Mouse (Mus musculus) CH12.LX (cell line): ENCODE results near the gene Rbm14. TPM values are rescaled to one million over a fixed set of nuclear protein-coding genes. Genes with fewer than 3 reads are reported as not detected.
A peak's percentile ranks its signal among the peaks of the same experiment; 100 is the strongest.

Experiments
- DNase-seq: peaks from one replicate; pipeline ENCODE4 v3.0.0-alpha.2; 2013; ENCODE audit errors: extremely low read depth
- H3K27ac ChIP-seq: 2 replicates; pipeline ENCODE4 v1.5.1; 2012; ENCODE audit warnings: low read depth, mild to moderate bottlenecking, control low read depth, moderate library complexity; ENCODE audit not compliant: insufficient read depth
- H3K27me3 ChIP-seq: replicated peaks from 2 replicates; pipeline ENCODE3; 2012; ENCODE audit warnings: inconsistent platforms
- H3K36me3 ChIP-seq, 2 experiments: replicated peaks in 1 of 2; 2 replicates each; pipeline versions ENCODE3 to v1.6.1; 2012; ENCODE audit warnings: inconsistent platforms in 1 of 2, low read length in 1 of 2, mild to moderate bottlenecking in 1 of 2, mixed read lengths in 1 of 2, moderate library complexity in 1 of 2; ENCODE audit not compliant: control insufficient read depth in 1 of 2, insufficient read depth in 1 of 2
- H3K4me1 ChIP-seq, 2 experiments: 2 replicates each; pipeline ENCODE4 v1.6.1; 2012; ENCODE audit warnings: inconsistent platforms in 1 of 2, moderate library complexity in 1 of 2; ENCODE audit not compliant: insufficient read depth in 2 of 2, control insufficient read depth in 1 of 2
- H3K4me2 ChIP-seq: 2 replicates; pipeline ENCODE4 v1.6.1; 2012; ENCODE audit warnings: low read depth, mild to moderate bottlenecking, control low read depth; ENCODE audit not compliant: poor library complexity, insufficient read depth, severe bottlenecking
- H3K4me3 ChIP-seq, 3 experiments: fragments of 150-350 bp in 1 of 3; sonication (generic) in 1 of 3; replicated peaks in 1 of 3; 2 replicates each; pipeline versions ENCODE3 to v1.5.1; 2011 to 2012; ENCODE audit warnings: low read depth in 2 of 3, low read length in 2 of 3, mild to moderate bottlenecking in 2 of 3, moderate library complexity in 2 of 3, control low read depth in 1 of 3, improper control_type of control experiment in 1 of 3, inconsistent platforms in 1 of 3, mixed read lengths in 1 of 3; ENCODE audit not compliant: poor library complexity in 1 of 3
- H3K79me2 ChIP-seq: replicated peaks from 2 replicates; pipeline ENCODE4 v1.6.1; 2012; ENCODE audit warnings: mild to moderate bottlenecking, moderate library complexity; ENCODE audit not compliant: control insufficient read depth, poor library complexity, insufficient read depth, severe bottlenecking; ENCODE audit errors: extremely low read depth
- H3K9ac ChIP-seq: 2 replicates; pipeline ENCODE4 v1.6.1; 2012; ENCODE audit warnings: low read depth, mild to moderate bottlenecking, control low read depth, moderate library complexity; ENCODE audit not compliant: insufficient read depth
- H3K9me3 ChIP-seq: replicated peaks from 2 replicates; pipeline ENCODE3; 2012; ENCODE audit warnings: low read length, inconsistent platforms, mixed read lengths
- CHD2 ChIP-seq: IDR thresholded peaks from 2 replicates; pipeline ENCODE4 v1.6.1; 2011; ENCODE audit warnings: low read length, improper control_type of control experiment
- CTCF ChIP-seq, 2 experiments: IDR thresholded peaks in 1 of 2; conservative IDR thresholded peaks in 1 of 2; 2 replicates each; pipeline ENCODE4 v1.5.1; 2011 to 2012; ENCODE audit warnings: low read depth in 2 of 2, low read length in 2 of 2, improper control_type of control experiment in 1 of 2, inconsistent platforms in 1 of 2, mild to moderate bottlenecking in 1 of 2, moderate library complexity in 1 of 2
- ELF1 ChIP-seq: IDR thresholded peaks from 2 replicates; pipeline ENCODE4 v1.6.1; 2014; ENCODE audit warnings: low read depth, mild to moderate bottlenecking, inconsistent platforms, low read length, improper control_type of control experiment
- GABPA ChIP-seq: IDR thresholded peaks from 2 replicates; pipeline ENCODE4 v1.6.1; 2012; ENCODE audit warnings: low read depth, low read length, improper control_type of control experiment, inconsistent platforms; ENCODE audit not compliant: insufficient replicate concordance
- IRF4 ChIP-seq: IDR thresholded peaks from 2 replicates; pipeline ENCODE4 v1.6.1; 2014; ENCODE audit warnings: low read depth, mild to moderate bottlenecking, inconsistent platforms, low read length, improper control_type of control experiment
- MAFK ChIP-seq: IDR thresholded peaks from 2 replicates; pipeline ENCODE4 v1.6.1; 2011; ENCODE audit warnings: low read length, improper control_type of control experiment; ENCODE audit not compliant: insufficient replicate concordance
- MAX ChIP-seq: IDR thresholded peaks from 2 replicates; pipeline ENCODE4 v1.6.1; 2011; ENCODE audit warnings: low read length, improper control_type of control experiment
- MEF2A ChIP-seq: IDR thresholded peaks from 2 replicates; pipeline ENCODE4 v1.6.1; 2014; ENCODE audit warnings: low read depth, mild to moderate bottlenecking, inconsistent platforms, low read length, improper control_type of control experiment, borderline replicate concordance
- MXI1 ChIP-seq: IDR thresholded peaks from 2 replicates; pipeline ENCODE4 v1.6.1; 2011; ENCODE audit warnings: mild to moderate bottlenecking, low read depth, low read length, improper control_type of control experiment
- MYC ChIP-seq: IDR thresholded peaks from 2 replicates; pipeline ENCODE4 v1.6.1; 2011; ENCODE audit warnings: low read depth, mild to moderate bottlenecking, improper control_type of control experiment, low read length
- RAD21 ChIP-seq: IDR thresholded peaks from 2 replicates; pipeline ENCODE4 v1.6.1; 2011; ENCODE audit warnings: low read depth, mild to moderate bottlenecking, low read length, improper control_type of control experiment, moderate library complexity
- RCOR1 ChIP-seq: conservative IDR thresholded peaks from 2 replicates; pipeline ENCODE4 v1.6.1; 2012; ENCODE audit warnings: low read depth, mild to moderate bottlenecking, inconsistent platforms, low read length, improper control_type of control experiment
- SIN3A ChIP-seq: IDR thresholded peaks from 2 replicates; pipeline ENCODE4 v1.6.1; 2012; ENCODE audit warnings: low read length, improper control_type of control experiment, inconsistent platforms
- SMC3 ChIP-seq: IDR thresholded peaks from 2 replicates; pipeline ENCODE4 v1.6.1; 2011; ENCODE audit warnings: low read depth, low read length, improper control_type of control experiment
- TCF12 ChIP-seq: IDR thresholded peaks from 2 replicates; pipeline ENCODE4 v1.6.1; 2014; ENCODE audit warnings: low read depth, mild to moderate bottlenecking, inconsistent platforms, low read length, improper control_type of control experiment
- UBTF ChIP-seq: IDR thresholded peaks from 2 replicates; pipeline ENCODE4 v1.6.1; 2012; ENCODE audit warnings: low read depth, mild to moderate bottlenecking, inconsistent platforms, low read length, improper control_type of control experiment, moderate library complexity
- ZC3H11A ChIP-seq: IDR thresholded peaks from 2 replicates; pipeline ENCODE4 v1.6.1; 2012; ENCODE audit warnings: low read depth, mild to moderate bottlenecking, inconsistent platforms, low read length, improper control_type of control experiment
- ZMIZ1 ChIP-seq: IDR thresholded peaks from 2 replicates; pipeline ENCODE4 v1.6.1; 2012; ENCODE audit warnings: low read depth, mild to moderate bottlenecking, inconsistent platforms, low read length, improper control_type of control experiment
- ZNF384 ChIP-seq: IDR thresholded peaks from 2 replicates; pipeline ENCODE4 v1.6.1; 2012; ENCODE audit warnings: low read depth, low read length, improper control_type of control experiment, inconsistent platforms
- dilution Hi-C: fragments of 300-500 bp; cut with MboI; formaldehyde crosslinking; loops from 2 replicates; pipeline ENCODE4 v1.14.3; 2020; ENCODE audit warnings: low sequenced_read_pairs; ENCODE audit not compliant: extremely low pct_unique_long_range_greater_than_20kb, extremely low pct_ligation_motif_present
- in situ Hi-C: fragments of 300-500 bp; cut with MboI; formaldehyde crosslinking; loops from 3 replicates; pipeline ENCODE4 v1.14.3; 2019; ENCODE audit warnings: low sequenced_read_pairs, low pct_ligation_motif_present, low pct_unique_long_range_greater_than_20kb, mixed read lengths
- polyA plus RNA-seq: library from polyadenylated mRNA; unstranded; fragments of >175 nt; gene quantifications from 2 replicates; pipeline ENCODE4 v1.2.1, GENCODE M21; 2012; ENCODE audit warnings: low read depth; ENCODE audit not compliant: insufficient read length
- total RNA-seq, 2 experiments: library from RNA; depleted of rRNA; stranded (reverse); fragments of 300-350 nt in 1 of 2; fragments of >200 nt in 1 of 2; gene quantifications; 2 replicates each; pipeline ENCODE4 v1.2.3; 2012 to 2014

Gene Rbm14
- total and polyA plus RNA-seq, 3 experiments: 19.1 to 59.1 (median 47.1) TPM

DNA sequence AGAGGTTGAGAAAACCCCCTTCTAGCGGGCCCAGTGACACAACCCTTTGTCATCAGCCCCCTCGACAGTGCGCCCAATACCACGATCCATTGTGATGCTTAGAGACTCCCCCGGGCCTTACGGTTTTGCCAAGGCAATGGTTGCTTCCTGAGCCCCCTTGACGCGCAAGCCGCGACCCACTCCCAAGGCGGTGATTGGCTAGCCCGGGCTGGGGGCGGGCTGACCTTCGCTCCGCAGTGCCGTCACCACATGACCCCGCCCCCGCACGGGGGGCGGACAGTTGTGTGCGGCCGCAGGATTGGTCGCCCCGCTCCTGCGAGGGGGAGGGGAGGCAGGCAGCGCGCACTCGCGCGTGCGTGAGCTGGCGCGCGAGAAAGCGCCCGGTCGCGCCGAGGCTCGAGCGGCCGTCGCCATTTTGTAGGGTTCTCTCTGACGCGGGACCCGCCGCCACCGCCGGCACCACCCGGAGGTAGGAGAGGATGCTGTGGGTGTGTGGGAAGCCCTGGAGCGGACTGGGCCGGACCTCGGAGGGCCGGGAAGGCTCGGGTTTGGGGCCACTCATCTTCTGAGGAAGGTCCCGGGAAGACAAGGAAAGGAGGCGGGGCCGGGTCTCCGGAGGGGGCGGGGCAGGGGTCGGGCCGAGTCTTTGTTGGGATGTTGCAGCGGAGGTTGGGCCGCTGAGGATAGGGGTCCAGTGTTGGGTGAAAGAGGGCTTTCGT is 55.1 kb downstream of the Rbm14 start, which contains the start of gene Rbm4b (continued):
- TF ChIP-seq ZNF384: no peak
- peak; percentile 88 for TF ChIP-seq MXI1
- no peak for TF ChIP-seq UBTF
- peak; percentile 58; the same call in 1 of the 2 replicates for TF ChIP-seq MAX
- peak; percentile 93 for TF ChIP-seq CHD2
- TF ChIP-seq MEF2A: peak; percentile 64
- TF ChIP-seq MAFK: no peak
- no peak for TF ChIP-seq RCOR1
- no peak for TF ChIP-seq ZC3H11A
- TF ChIP-seq ZMIZ1: peak; percentile 79

- Histone ChIP-seq H3K79me2 (peaks cover 12% of the 10 kb centered on the region; the same call in 1 of the 2 replicates), H3K4me1 (peaks cover 0 to 28% of the 10 kb centered on the region in 2 experiments; a peak in 2 of 4 replicates), H3K36me3 (peaks cover under 1 to 20% of the 10 kb centered on the region in 2 experiments), H3K9ac (peak overlapping the region; percentile 54; the same call in 1 of the 2 replicates), H3K27me3 (no peaks in the 10 kb centered on the region), H3K9me3 (no peaks in the 10 kb centered on the region), H3K27ac (peak overlapping the region; percentile 68), H3K4me3 (peak overlapping the region; percentile 66 to 71 (median 69)), H3K4me2 (peak overlapping the region; percentile 63; the same call in 1 of the 2 replicates)
- DNase-seq: peak; percentile 88
- dilution Hi-C loops: no loop called here
- TF ChIP-seq MYC (no peak), ZC3H11A (peak; percentile 69), CTCF (conservative IDR thresholded peaks at IDR 0.05 in 1 of 2, IDR thresholded peaks at IDR 0.05 in 1 of 2; ENCODE audit: low read depth in 2 of 2, low read length in 2 of 2) (peak; percentile 79 to 97), SMC3 (peak; percentile 94), SIN3A (peak; percentile 58; the same call in 1 of the 2 replicates), IRF4 (0 out of 2 replicates have a peak, but pooled peaks have one; percentile 43), ELF1 (peak; percentile 42; the same call in 1 of the 2 replicates), RAD21 (peak; percentile 98), GABPA (no peak), TCF12 (peak; percentile 39; the same call in 1 of the 2 replicates)
- in situ Hi-C loops: loop anchor here (5.0 kb wide), 1 partner anchor 87 kb away; no protein-coding TSS in a partner anchor
These were observed 55.8 kb downstream of the Rbm14 start for GRCm38 (mm10) chr19:4755565-4756192.

Other genes starting within 250 kb of the Rbm14 start
Only the 20 nearest of the 22 such genes appear.
- gene Lrfn4, start 196.0 kb downstream of the Rbm14 start, total RNA-seq (2012; rRNA removed): 2.0 and 2.3 TPM in 2 replicates
- gene Lrfn4, start 196.0 kb downstream of the Rbm14 start, total RNA-seq (2014; rRNA removed): 0.59 and 0.75 TPM in 2 replicates
- 1.7 and 1.9 TPM in 2 replicates for gene Lrfn4, start 196.0 kb downstream of the Rbm14 start, polyA plus RNA-seq
- gene Rce1, start 186.0 kb downstream of the Rbm14 start, total RNA-seq (2012; rRNA removed): 32.9 and 33.0 TPM in 2 replicates
- 51.4 and 52.1 TPM in 2 replicates for gene Rce1, start 186.0 kb downstream of the Rbm14 start, total RNA-seq (2014; rRNA removed)
- 36.9 and 45.3 TPM in 2 replicates for gene Rce1, start 186.0 kb downstream of the Rbm14 start, polyA plus RNA-seq
- 0.38 and 0.67 TPM in 2 replicates for gene Gm960, start 113.0 kb downstream of the Rbm14 start, total RNA-seq (2012; rRNA removed)
- not detected in 2 replicates for gene Gm960, start 113.0 kb downstream of the Rbm14 start, total RNA-seq (2014; rRNA removed)
- gene Gm960, start 113.0 kb downstream of the Rbm14 start, polyA plus RNA-seq: not detected in 2 replicates
- gene Sptbn2, start 100.5 kb downstream of the Rbm14 start, total RNA-seq (2012; rRNA removed): 2.3 and 2.7 TPM in 2 replicates
- 0.08 and 0.15 TPM in 2 replicates for gene Sptbn2, start 100.5 kb downstream of the Rbm14 start, total RNA-seq (2014; rRNA removed)
- 0.24 and 0.72 TPM in 2 replicates for gene Sptbn2, start 100.5 kb downstream of the Rbm14 start, polyA plus RNA-seq
- gene Rbm4b, start 55.1 kb downstream of the Rbm14 start, total RNA-seq (2012; rRNA removed): 7.0 and 8.4 TPM in 2 replicates
- 11.1 and 11.4 TPM in 2 replicates for gene Rbm4b, start 55.1 kb downstream of the Rbm14 start, total RNA-seq (2014; rRNA removed)
- 10.6 and 13.8 TPM in 2 replicates for gene Rbm4b, start 55.1 kb downstream of the Rbm14 start, polyA plus RNA-seq
- 73.2 and 77.0 TPM in 2 replicates for gene Rbm4, start 17.7 kb downstream of the Rbm14 start, total RNA-seq (2012; rRNA removed)
- 63.0 and 68.3 TPM in 2 replicates for gene Rbm4, start 17.7 kb downstream of the Rbm14 start, total RNA-seq (2014; rRNA removed)
- gene Rbm4, start 17.7 kb downstream of the Rbm14 start, polyA plus RNA-seq: 47.3 and 55.7 TPM in 2 replicates
- gene Gm21992, start within 50 bp of the Rbm14 start, total RNA-seq (2012; rRNA removed): 15.2 and 17.0 TPM in 2 replicates
- 3.9 and 5.5 TPM in 2 replicates for gene Gm21992, start within 50 bp of the Rbm14 start, total RNA-seq (2014; rRNA removed)
- 37.5 and 44.3 TPM in 2 replicates for gene Gm21992, start within 50 bp of the Rbm14 start, polyA plus RNA-seq
- gene Ccs, start 27.7 kb upstream of the Rbm14 start, total RNA-seq (2012; rRNA removed): 42.1 and 42.6 TPM in 2 replicates
- gene Ccs, start 27.7 kb upstream of the Rbm14 start, total RNA-seq (2014; rRNA removed): 25.6 and 30.7 TPM in 2 replicates
- 32.0 and 39.1 TPM in 2 replicates for gene Ccs, start 27.7 kb upstream of the Rbm14 start, polyA plus RNA-seq
- gene Ccdc87, start 27.7 kb upstream of the Rbm14 start, total RNA-seq (2012; rRNA removed): not detected in 2 replicates
- not detected in 2 replicates for gene Ccdc87, start 27.7 kb upstream of the Rbm14 start, total RNA-seq (2014; rRNA removed)
- gene Ccdc87, start 27.7 kb upstream of the Rbm14 start, polyA plus RNA-seq: not detected in 2 replicates
- gene Ctsf, start 43.5 kb upstream of the Rbm14 start, total RNA-seq (2012; rRNA removed): not detected in 2 replicates
- gene Ctsf, start 43.5 kb upstream of the Rbm14 start, total RNA-seq (2014; rRNA removed): not detected in 2 replicates
- not detected in 2 replicates for gene Ctsf, start 43.5 kb upstream of the Rbm14 start, polyA plus RNA-seq
- 0.34 and 0.67 TPM in 2 replicates for gene Actn3, start 66.3 kb upstream of the Rbm14 start, total RNA-seq (2012; rRNA removed)
- gene Actn3, start 66.3 kb upstream of the Rbm14 start, total RNA-seq (2014; rRNA removed): 0.32 TPM in 1 of 2 replicates, not detected in the other
- 0.37 and 0.41 TPM in 2 replicates for gene Actn3, start 66.3 kb upstream of the Rbm14 start, polyA plus RNA-seq
- gene Zdhhc24, start 67.0 kb upstream of the Rbm14 start, total RNA-seq (2012; rRNA removed): 8.0 and 8.4 TPM in 2 replicates
- 4.5 and 5.0 TPM in 2 replicates for gene Zdhhc24, start 67.0 kb upstream of the Rbm14 start, total RNA-seq (2014; rRNA removed)
- gene Zdhhc24, start 67.0 kb upstream of the Rbm14 start, polyA plus RNA-seq: 4.7 and 5.0 TPM in 2 replicates
- gene Bbs1, start 95.0 kb upstream of the Rbm14 start, total RNA-seq (2012; rRNA removed): 2.7 and 3.0 TPM in 2 replicates
- 2.0 and 3.1 TPM in 2 replicates for gene Bbs1, start 95.0 kb upstream of the Rbm14 start, total RNA-seq (2014; rRNA removed)
- gene Bbs1, start 95.0 kb upstream of the Rbm14 start, polyA plus RNA-seq: 2.1 and 2.8 TPM in 2 replicates
- gene Dpp3, start 116.7 kb upstream of the Rbm14 start, total RNA-seq (2012; rRNA removed): 89.7 and 109 TPM in 2 replicates
- 74.0 and 79.6 TPM in 2 replicates for gene Dpp3, start 116.7 kb upstream of the Rbm14 start, total RNA-seq (2014; rRNA removed)
- gene Dpp3, start 116.7 kb upstream of the Rbm14 start, polyA plus RNA-seq: 97.3 and 100.0 TPM in 2 replicates
- 0.42 TPM in 1 of 2 replicates, not detected in the other for gene Peli3, start 131.5 kb upstream of the Rbm14 start, total RNA-seq (2012; rRNA removed)
- gene Peli3, start 131.5 kb upstream of the Rbm14 start, total RNA-seq (2014; rRNA removed): 0.07 TPM in 1 of 2 replicates, not detected in the other
- gene Peli3, start 131.5 kb upstream of the Rbm14 start, polyA plus RNA-seq: not detected in 2 replicates
- 74.0 and 100 TPM in 2 replicates for gene Mrpl11, start 150.5 kb upstream of the Rbm14 start, total RNA-seq (2012; rRNA removed)
- 160 and 171 TPM in 2 replicates for gene Mrpl11, start 150.5 kb upstream of the Rbm14 start, total RNA-seq (2014; rRNA removed)
- 101 and 102 TPM in 2 replicates for gene Mrpl11, start 150.5 kb upstream of the Rbm14 start, polyA plus RNA-seq
- not detected in 2 replicates for gene Npas4, start 178.7 kb upstream of the Rbm14 start, total RNA-seq (2012; rRNA removed)
- gene Npas4, start 178.7 kb upstream of the Rbm14 start, total RNA-seq (2014; rRNA removed): not detected in 2 replicates
- not detected in 2 replicates for gene Npas4, start 178.7 kb upstream of the Rbm14 start, polyA plus RNA-seq
- 4.2 and 6.7 TPM in 2 replicates for gene Slc29a2, start 212.2 kb upstream of the Rbm14 start, total RNA-seq (2012; rRNA removed)
- gene Slc29a2, start 212.2 kb upstream of the Rbm14 start, total RNA-seq (2014; rRNA removed): 0.96 and 2.1 TPM in 2 replicates
- gene Slc29a2, start 212.2 kb upstream of the Rbm14 start, polyA plus RNA-seq: 5.6 and 6.6 TPM in 2 replicates
- gene B4gat1, start 227.2 kb upstream of the Rbm14 start, total RNA-seq (2012; rRNA removed): 9.8 and 12.1 TPM in 2 replicates
- 6.9 and 7.7 TPM in 2 replicates for gene B4gat1, start 227.2 kb upstream of the Rbm14 start, total RNA-seq (2014; rRNA removed)
- 5.2 and 5.6 TPM in 2 replicates for gene B4gat1, start 227.2 kb upstream of the Rbm14 start, polyA plus RNA-seq
- 1.3 and 2.1 TPM in 2 replicates for gene AC124502.3, start 227.3 kb upstream of the Rbm14 start, total RNA-seq (2012; rRNA removed)
- 0.15 and 0.22 TPM in 2 replicates for gene AC124502.3, start 227.3 kb upstream of the Rbm14 start, total RNA-seq (2014; rRNA removed)
- 0.29 TPM in 1 of 2 replicates, not detected in the other for gene AC124502.3, start 227.3 kb upstream of the Rbm14 start, polyA plus RNA-seq